Mouse (Mus musculus): Measurements from ENCODE around the gene Gnao1. TPM values are rescaled to one million over a fixed set of nuclear protein-coding genes. Genes with fewer than 3 reads are reported as not detected.
A peak's percentile ranks its signal among the peaks of the same experiment; 100 is the strongest.

Gnao1 gene
- polyA plus RNA-seq (2016; fragmentation: Nextera tagmentation; extraction: Ambion mirVana) = 0.74 and 0.90 TPM in 2 replicates

GRCm38 (mm10) chr8:93809686-93810027 lies at the start of gene Gnao1:
Gene Gnao1 (plus strand): TSS chr8:93809966.
- H3K9me3 ChIP-seq (replicated peaks) = no peaks in the 10 kb centered on the region
- H3K27ac ChIP-seq = no peak within 1 kb of the TSS
- peaks cover 62% of the 10 kb centered on the region for H3K27me3 ChIP-seq (replicated peaks)
- peaks cover 16% of the 10 kb centered on the region for H3K4me1 ChIP-seq
- peak within 1 kb of the TSS; percentile 48 for H3K9ac ChIP-seq
- H3K36me3 ChIP-seq = no peaks in the 10 kb centered on the region
- H3K4me3 ChIP-seq = peak within 1 kb of the TSS; percentile 61
- ATAC-seq = no peak
- H3K4me2 ChIP-seq = peak within 1 kb of the TSS; percentile 92
- WGBS (ENCODE audit: insufficient replicate concordance) = 12% methylated on average over 9 of the region's 9 CpGs

- H3K4me3 ChIP-seq = no peak overlapping the region
- ATAC-seq = no peak
- H3K4me1 ChIP-seq = no peaks in the 10 kb centered on the region
- H3K27ac ChIP-seq = no peak overlapping the region
- H3K36me3 ChIP-seq = no peaks in the 10 kb centered on the region
- H3K4me2 ChIP-seq = no peak overlapping the region
- no peak overlapping the region for H3K9ac ChIP-seq
- WGBS (ENCODE audit: insufficient replicate concordance) = 44% methylated on average over 3 of the region's 3 CpGs
- H3K27me3 ChIP-seq (replicated peaks) = no peaks in the 10 kb centered on the region
- no peaks in the 10 kb centered on the region for H3K9me3 ChIP-seq (replicated peaks)
Observed at GRCm38 (mm10) chr8:93777605-93778004, 32.2 kb upstream of the Gnao1 start.

- ATAC-seq = no peak
- 79% methylated on average over 3 of the region's 3 CpGs for WGBS (ENCODE audit: insufficient replicate concordance)
- Histone ChIP-seq H3K4me2 (no peak overlapping the region), H3K4me1 (peaks cover 16% of the 10 kb centered on the region), H3K4me3 (no peak overlapping the region), H3K9ac (no peak overlapping the region), H3K9me3 (replicated peaks) (no peaks in the 10 kb centered on the region), H3K27ac (no peak overlapping the region), H3K27me3 (replicated peaks) (peaks cover 58% of the 10 kb centered on the region), H3K36me3 (no peaks in the 10 kb centered on the region)
Observed at GRCm38 (mm10) chr8:93809226-93809625, 540 bp upstream of the Gnao1 start.

- peak; percentile 82 for ATAC-seq
- Histone ChIP-seq H3K4me2 (peak overlapping the region; percentile 92), H3K4me3 (peak overlapping the region; percentile 61), H3K9me3 (replicated peaks) (no peaks in the 10 kb centered on the region), H3K36me3 (no peaks in the 10 kb centered on the region), H3K9ac (peak overlapping the region; percentile 48), H3K4me1 (peaks cover 16% of the 10 kb centered on the region), H3K27me3 (replicated peaks) (peaks cover 68% of the 10 kb centered on the region), H3K27ac (no peak overlapping the region)
- WGBS (ENCODE audit: insufficient replicate concordance) = 1% methylated on average over 43 of the region's 116 CpGs
Observed at GRCm38 (mm10) chr8:93810028-93810858, 477 bp downstream of the Gnao1 start.

GRCm38 (mm10) chr8:93810859-93811602 lies 1.3 kb downstream of the Gnao1 start:
- Histone ChIP-seq H3K4me1 (peaks cover 16% of the 10 kb centered on the region), H3K36me3 (no peaks in the 10 kb centered on the region), H3K4me2 (peak overlapping the region; percentile 92), H3K27me3 (replicated peaks) (peaks cover 75% of the 10 kb centered on the region), H3K27ac (no peak overlapping the region), H3K4me3 (peak overlapping the region; percentile 61), H3K9me3 (replicated peaks) (no peaks in the 10 kb centered on the region), H3K9ac (peak overlapping the region; percentile 48)
- WGBS (ENCODE audit: insufficient replicate concordance) = 1% methylated on average over 51 of the region's 53 CpGs
- ATAC-seq = no peak

- peak overlapping the region; percentile 61; the same call in 1 of the 2 replicates for H3K4me3 ChIP-seq
- H3K36me3 ChIP-seq = no peaks in the 10 kb centered on the region
- peaks cover 81% of the 10 kb centered on the region for H3K27me3 ChIP-seq (replicated peaks)
- H3K9me3 ChIP-seq (replicated peaks) = no peaks in the 10 kb centered on the region
- no peak overlapping the region for H3K27ac ChIP-seq
- 14% methylated on average over 20 of the region's 20 CpGs for WGBS (ENCODE audit: insufficient replicate concordance)
- peaks cover 16% of the 10 kb centered on the region for H3K4me1 ChIP-seq
- H3K9ac ChIP-seq = no peak overlapping the region
- H3K4me2 ChIP-seq = no peak overlapping the region
- ATAC-seq = no peak
Observed at GRCm38 (mm10) chr8:93811719-93812475, 2.1 kb downstream of the Gnao1 start.

GRCm38 (mm10) chr8:93812566-93813404 lies 3.0 kb downstream of the Gnao1 start:
- no peaks in the 10 kb centered on the region for H3K36me3 ChIP-seq
- H3K27me3 ChIP-seq (replicated peaks) = peaks cover 83% of the 10 kb centered on the region
- no peak overlapping the region for H3K9ac ChIP-seq
- ATAC-seq = no peak
- peaks cover 16% of the 10 kb centered on the region for H3K4me1 ChIP-seq
- peak overlapping the region; percentile 47 for H3K4me2 ChIP-seq
- 14% methylated on average over 35 of the region's 35 CpGs for WGBS (ENCODE audit: insufficient replicate concordance)
- no peaks in the 10 kb centered on the region for H3K9me3 ChIP-seq (replicated peaks)
- no peak overlapping the region; the same call in 1 of the 2 replicates for H3K4me3 ChIP-seq
- no peak overlapping the region for H3K27ac ChIP-seq

- peak; percentile 61 for ATAC-seq
- Histone ChIP-seq H3K4me2 (peak overlapping the region; percentile 47), H3K4me1 (peaks cover 16% of the 10 kb centered on the region), H3K9ac (no peak overlapping the region), H3K9me3 (replicated peaks) (no peaks in the 10 kb centered on the region), H3K4me3 (no peak overlapping the region; the same call in 1 of the 2 replicates), H3K27ac (no peak overlapping the region), H3K27me3 (replicated peaks) (peaks cover 81% of the 10 kb centered on the region), H3K36me3 (no peaks in the 10 kb centered on the region)
- WGBS (ENCODE audit: insufficient replicate concordance) = 3% methylated on average over 26 of the region's 26 CpGs
Observed at GRCm38 (mm10) chr8:93813405-93813761, 3.6 kb downstream of the Gnao1 start.

- Histone ChIP-seq H3K27me3 (replicated peaks) (peaks cover 75% of the 10 kb centered on the region), H3K4me2 (no peak overlapping the region), H3K36me3 (no peaks in the 10 kb centered on the region), H3K27ac (no peak overlapping the region), H3K4me3 (no peak overlapping the region), H3K9ac (no peak overlapping the region), H3K9me3 (replicated peaks) (no peaks in the 10 kb centered on the region), H3K4me1 (peaks cover 16% of the 10 kb centered on the region)
- 58% methylated on average over 6 of the region's 6 CpGs for WGBS (ENCODE audit: insufficient replicate concordance)
- no peak for ATAC-seq
Observed at GRCm38 (mm10) chr8:93814266-93814665, 4.5 kb downstream of the Gnao1 start.

- no peak for ATAC-seq
- whole genome bisulfite sequencing (ENCODE audit: insufficient replicate concordance) = 62% methylated on average over 6 of the region's 6 CpGs
- Histone ChIP-seq H3K27me3 (replicated peaks) (peaks cover 55% of the 10 kb centered on the region), H3K4me3 (no peak overlapping the region), H3K9me3 (replicated peaks) (no peaks in the 10 kb centered on the region), H3K9ac (no peak overlapping the region), H3K27ac (no peak overlapping the region), H3K36me3 (no peaks in the 10 kb centered on the region), H3K4me2 (no peak overlapping the region), H3K4me1 (peaks cover 7% of the 10 kb centered on the region)
Observed at GRCm38 (mm10) chr8:93816226-93816625, 6.5 kb downstream of the Gnao1 start.

- no peak overlapping the region for H3K4me3 ChIP-seq
- no peak overlapping the region for H3K9ac ChIP-seq
- peaks cover 49% of the 10 kb centered on the region for H3K27me3 ChIP-seq (replicated peaks)
- H3K4me1 ChIP-seq = peaks cover 5% of the 10 kb centered on the region; the same call in 1 of the 2 replicates
- H3K27ac ChIP-seq = no peak overlapping the region
- ATAC-seq = no peak
- no peaks in the 10 kb centered on the region for H3K9me3 ChIP-seq (replicated peaks)
- 76% methylated on average over 1 of the region's 1 CpGs for WGBS (ENCODE audit: insufficient replicate concordance)
- no peaks in the 10 kb centered on the region for H3K36me3 ChIP-seq
- no peak overlapping the region for H3K4me2 ChIP-seq
Observed at GRCm38 (mm10) chr8:93817366-93817765, 7.6 kb downstream of the Gnao1 start.

All from liver, embryonic 12.5 days (tissue).